Mouse (Mus musculus) midbrain, embryonic 15.5 days (tissue): ENCODE measurements around the gene Pax7. TPM values are rescaled to one million over a fixed set of nuclear protein-coding genes. Genes with fewer than 3 reads are reported as not detected.

Experiments used
- ATAC-seq: fragments of 200-750 bp; cut with Nextera tagmentation; replicated peaks from 2 replicates; pipeline ENCODE4 v1.8.0; 2017; ENCODE audit warnings: moderate TSS enrichment
- H3K27ac ChIP-seq: fragments of 300-500 bp; sonication (generic); 2 replicates; pipeline ENCODE4 v1.5.1; 2015; ENCODE audit warnings: mild to moderate bottlenecking, inconsistent platforms
- H3K27me3 ChIP-seq: fragments of 300-500 bp; sonication (generic); replicated peaks from 2 replicates; pipeline ENCODE4 v1.6.1; 2015; ENCODE audit warnings: inconsistent platforms
- H3K36me3 ChIP-seq: fragments of 300-500 bp; sonication (generic); replicated peaks from 2 replicates; pipeline ENCODE4 v1.6.1; 2015; ENCODE audit warnings: inconsistent platforms
- H3K4me1 ChIP-seq: fragments of 300-500 bp; sonication (generic); 2 replicates; pipeline ENCODE4 v1.6.1; 2015; ENCODE audit warnings: inconsistent platforms
- H3K4me2 ChIP-seq: fragments of 300-500 bp; sonication (generic); 2 replicates; pipeline ENCODE4 v1.6.1; 2015; ENCODE audit warnings: inconsistent platforms, mild to moderate bottlenecking, moderate library complexity
- H3K4me3 ChIP-seq: fragments of 300-500 bp; sonication (generic); 2 replicates; pipeline ENCODE4 v1.5.1; 2015; ENCODE audit warnings: mild to moderate bottlenecking, inconsistent platforms
- H3K9ac ChIP-seq: fragments of 300-500 bp; sonication (generic); 2 replicates; pipeline ENCODE4 v1.6.1; 2015; ENCODE audit warnings: mild to moderate bottlenecking, inconsistent platforms
- H3K9me3 ChIP-seq: fragments of 300-500 bp; sonication (generic); 2 replicates; pipeline ENCODE4 v1.6.1; 2016; ENCODE audit warnings: inconsistent platforms
- WGBS: fragments of 180-500 bp; shearing (Covaris S2); methylation state at CpG from one replicate; pipeline ENCODE4 v1.1.7; 2015; ENCODE audit warnings: mixed read lengths; 5-methylcytosine and 5-hydroxymethylcytosine counted together
- polyA plus RNA-seq: library from polyadenylated mRNA; unstranded; fragments of >200 nt; fragmentation: Nextera tagmentation; extraction: Ambion mirVana; gene quantifications from 2 replicates; pipeline ENCODE4 v1.2.1, GENCODE M21; 2015

The Pax7 gene
- polyA plus RNA-seq, 1 experiment from 2014 or later: 3.8 TPM

DNA sequence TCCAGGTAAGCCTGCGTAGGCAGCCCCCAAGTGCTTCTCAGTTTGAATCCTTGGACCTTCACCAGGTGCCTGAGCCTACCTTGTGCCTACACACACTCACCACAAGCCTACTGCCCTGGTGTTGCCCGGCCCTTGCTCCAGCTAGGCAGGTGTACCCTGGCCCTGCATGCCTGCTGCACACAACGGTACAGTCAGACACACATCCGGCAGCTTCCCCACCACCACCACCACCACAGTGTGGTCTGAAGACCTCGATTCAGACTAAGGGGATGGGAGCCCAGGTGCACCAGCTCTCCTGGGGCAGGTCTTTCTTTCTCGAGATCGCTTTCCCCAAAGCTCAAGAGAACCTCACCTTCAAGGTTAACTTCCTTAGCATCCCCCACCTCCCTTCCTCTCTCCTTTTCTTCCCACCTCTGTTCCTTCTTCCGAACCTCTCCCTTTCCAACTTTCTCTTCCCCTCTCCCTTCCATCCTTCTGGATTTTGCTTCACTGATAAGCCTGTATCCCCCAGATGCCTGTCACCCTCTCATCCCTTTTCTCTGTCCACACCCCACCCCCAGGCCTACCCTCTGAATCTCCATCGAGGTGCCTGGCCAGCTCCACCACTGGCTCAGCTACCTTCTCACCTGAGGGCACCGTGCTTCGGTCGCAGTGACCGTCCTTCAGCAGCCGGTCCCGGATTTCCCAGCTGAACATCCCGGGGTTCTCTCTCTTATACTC, 4.3 kb downstream of the Pax7 start:
- H3K4me2 ChIP-seq: peak overlapping the region; percentile 48
- peaks cover 50% of the 10 kb centered on the region for H3K27me3 ChIP-seq
- WGBS: 18% methylated on average over 16 of the region's 16 CpGs
- H3K4me3 ChIP-seq: peak overlapping the region; percentile 38
- H3K9me3 ChIP-seq: no peaks in the 10 kb centered on the region
- H3K36me3 ChIP-seq: no peaks in the 10 kb centered on the region
- peak overlapping the region; percentile 22; the same call in 1 of the 2 replicates for H3K27ac ChIP-seq
- no peak for ATAC-seq
- peaks cover 45% of the 10 kb centered on the region for H3K4me1 ChIP-seq
- H3K9ac ChIP-seq: peak overlapping the region; percentile 21; the same call in 1 of the 2 replicates

DNA sequence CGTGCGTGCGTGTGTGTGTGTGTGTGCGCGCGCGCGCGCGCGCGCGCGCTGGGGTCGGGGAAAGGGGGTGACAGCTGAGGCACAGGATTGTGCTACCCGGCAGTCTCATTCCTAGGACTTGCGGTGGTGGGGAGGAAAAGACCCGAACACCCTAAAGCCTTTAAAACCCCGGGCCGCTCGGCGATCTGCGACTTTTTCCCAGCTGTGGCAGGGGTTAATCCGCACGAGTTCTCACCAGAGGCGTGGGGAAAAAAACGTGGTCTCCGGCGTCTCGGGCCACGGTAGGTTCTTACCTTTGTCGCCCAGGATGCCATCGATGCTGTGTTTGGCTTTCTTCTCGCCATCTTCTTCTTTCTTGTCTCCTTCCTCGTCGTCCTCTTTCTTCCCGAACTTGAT, 5.0 kb downstream of the Pax7 start:
- H3K4me3 ChIP-seq: peak overlapping the region; percentile 38
- no peak for ATAC-seq
- 0 out of 2 replicates have a peak overlapping the region, but pooled peaks have one; percentile 21 for H3K9ac ChIP-seq
- H3K9me3 ChIP-seq: no peaks in the 10 kb centered on the region
- H3K4me2 ChIP-seq: peak overlapping the region; percentile 48
- peaks cover 54% of the 10 kb centered on the region for H3K27me3 ChIP-seq
- H3K36me3 ChIP-seq: no peaks in the 10 kb centered on the region
- peaks cover 45% of the 10 kb centered on the region for H3K4me1 ChIP-seq
- H3K27ac ChIP-seq: peak overlapping the region; percentile 22; the same call in 1 of the 2 replicates
- WGBS: under 1% methylated on average over 37 of the region's 37 CpGs

DNA sequence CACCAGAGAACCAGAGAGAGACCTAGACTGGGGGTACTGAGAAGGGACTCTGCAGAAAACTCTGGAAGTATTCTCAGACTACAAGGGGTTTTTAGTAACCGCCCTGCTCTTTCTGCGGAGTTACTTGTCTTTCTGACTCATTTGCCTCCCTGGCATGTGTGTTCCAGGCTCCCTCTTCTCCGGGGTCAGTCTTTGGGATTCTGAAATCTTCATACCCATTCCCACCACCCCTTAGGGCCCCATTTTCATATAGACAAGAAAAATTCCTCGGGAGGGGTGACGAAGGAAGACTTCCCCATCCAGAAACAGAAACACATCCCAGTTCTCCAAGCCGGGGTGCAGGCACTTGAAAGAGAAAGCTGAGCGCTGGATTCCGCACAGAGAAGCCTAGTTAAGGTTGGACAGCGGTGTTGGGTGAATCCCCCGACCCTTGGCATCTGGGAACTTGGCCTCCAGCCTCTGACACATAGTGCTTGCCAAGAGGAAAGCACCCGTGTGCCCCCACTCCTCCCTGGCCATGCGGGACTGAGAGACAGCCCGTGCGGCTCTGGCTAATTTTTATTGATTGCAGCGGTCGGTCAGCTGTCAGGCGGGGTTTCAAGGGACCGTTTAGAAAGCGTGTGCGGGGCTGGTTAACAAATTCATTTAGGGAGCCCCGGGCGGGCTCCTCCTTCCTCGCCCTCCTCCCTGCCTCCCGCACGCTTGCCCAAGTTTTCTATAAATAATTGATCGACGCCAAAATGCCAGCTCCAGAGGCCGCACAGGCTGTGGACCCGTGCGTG, 5.6 kb downstream of the Pax7 start:
- Histone ChIP-seq H3K27me3 (peaks cover 49% of the 10 kb centered on the region), H3K4me2 (peak overlapping the region; percentile 48), H3K9me3 (no peaks in the 10 kb centered on the region), H3K9ac (no peak overlapping the region), H3K4me1 (peaks cover 45% of the 10 kb centered on the region), H3K36me3 (no peaks in the 10 kb centered on the region), H3K4me3 (peak overlapping the region; percentile 38), H3K27ac (peak overlapping the region; percentile 31; the same call in 1 of the 2 replicates)
- 5% methylated on average over 30 of the region's 30 CpGs for WGBS
- ATAC-seq: no peak

DNA sequence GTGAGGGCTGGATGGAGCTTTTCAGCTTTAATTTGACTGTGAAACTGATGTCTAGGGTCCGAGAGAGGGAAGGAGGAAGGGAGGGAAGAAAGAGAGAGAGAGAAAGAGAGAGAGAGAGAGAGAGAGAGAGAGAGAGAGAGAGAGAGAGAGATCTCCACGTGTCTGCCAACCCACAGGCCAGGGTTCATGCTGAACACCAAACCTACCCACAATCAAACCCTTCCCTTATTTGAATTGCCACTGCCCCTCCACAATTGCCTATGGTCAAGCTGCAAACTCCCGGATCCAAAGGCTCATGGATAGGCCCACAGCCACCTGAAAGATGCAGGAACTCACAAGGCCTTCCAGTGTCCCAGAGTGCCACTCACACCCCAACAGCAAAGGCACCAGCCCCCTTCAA, 7.1 kb downstream of the Pax7 start:
- H3K9me3 ChIP-seq: no peaks in the 10 kb centered on the region
- no peaks in the 10 kb centered on the region for H3K36me3 ChIP-seq
- no peak overlapping the region for H3K9ac ChIP-seq
- peaks cover 48% of the 10 kb centered on the region for H3K4me1 ChIP-seq
- peak overlapping the region; percentile 77 for H3K27ac ChIP-seq
- no peak for ATAC-seq
- H3K4me3 ChIP-seq: peak overlapping the region; percentile 4; the same call in 1 of the 2 replicates
- peak overlapping the region; percentile 25 for H3K4me2 ChIP-seq
- H3K27me3 ChIP-seq: peaks cover 50% of the 10 kb centered on the region
- 0% methylated on average over 3 of the region's 3 CpGs for WGBS

DNA sequence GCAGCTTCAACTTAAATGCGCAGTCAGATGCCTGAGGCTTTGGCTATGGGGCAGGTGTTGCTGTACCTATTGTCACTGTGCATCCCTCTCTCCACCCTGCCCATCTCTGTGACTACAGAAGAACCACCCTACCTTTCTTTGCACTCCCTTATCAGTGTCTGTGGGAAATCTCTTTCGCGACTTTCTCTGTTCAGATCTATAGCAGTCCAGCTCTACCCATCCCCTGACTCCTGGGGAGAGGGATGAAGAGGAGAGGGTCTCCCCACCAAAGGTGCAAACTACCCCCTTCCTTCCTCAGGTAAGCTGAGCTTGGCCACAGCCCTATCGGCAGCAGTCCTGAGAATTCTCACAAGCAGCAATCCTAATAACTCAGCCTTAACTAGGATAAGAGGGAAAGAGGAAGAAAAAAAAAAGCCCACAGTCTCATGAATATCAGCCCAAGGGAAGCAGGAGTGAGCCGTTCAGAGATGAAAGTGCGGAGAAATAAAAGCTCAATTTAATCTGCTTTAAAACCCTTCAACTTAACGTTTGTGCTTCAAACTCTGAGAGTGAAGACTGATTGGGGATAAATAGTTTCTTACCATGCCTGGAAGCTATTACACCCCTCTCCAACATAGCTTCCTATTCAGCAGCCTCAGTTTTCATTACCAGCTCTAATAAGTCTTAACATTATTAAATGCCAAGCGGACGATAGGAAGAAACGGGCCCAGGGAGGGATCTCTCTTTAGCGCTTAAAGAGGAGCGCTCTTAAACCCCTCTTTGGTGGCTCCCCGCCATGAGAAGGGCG, 7.8 kb downstream of the Pax7 start:
- Histone ChIP-seq H3K36me3 (no peaks in the 10 kb centered on the region), H3K4me1 (peaks cover 53% of the 10 kb centered on the region), H3K27me3 (peaks cover 48% of the 10 kb centered on the region), H3K4me2 (peak overlapping the region; percentile 51), H3K9ac (no peak overlapping the region), H3K27ac (peak overlapping the region; percentile 77), H3K9me3 (no peaks in the 10 kb centered on the region), H3K4me3 (no peak overlapping the region)
- ATAC-seq: no peak
- 3% methylated on average over 14 of the region's 14 CpGs for WGBS

DNA sequence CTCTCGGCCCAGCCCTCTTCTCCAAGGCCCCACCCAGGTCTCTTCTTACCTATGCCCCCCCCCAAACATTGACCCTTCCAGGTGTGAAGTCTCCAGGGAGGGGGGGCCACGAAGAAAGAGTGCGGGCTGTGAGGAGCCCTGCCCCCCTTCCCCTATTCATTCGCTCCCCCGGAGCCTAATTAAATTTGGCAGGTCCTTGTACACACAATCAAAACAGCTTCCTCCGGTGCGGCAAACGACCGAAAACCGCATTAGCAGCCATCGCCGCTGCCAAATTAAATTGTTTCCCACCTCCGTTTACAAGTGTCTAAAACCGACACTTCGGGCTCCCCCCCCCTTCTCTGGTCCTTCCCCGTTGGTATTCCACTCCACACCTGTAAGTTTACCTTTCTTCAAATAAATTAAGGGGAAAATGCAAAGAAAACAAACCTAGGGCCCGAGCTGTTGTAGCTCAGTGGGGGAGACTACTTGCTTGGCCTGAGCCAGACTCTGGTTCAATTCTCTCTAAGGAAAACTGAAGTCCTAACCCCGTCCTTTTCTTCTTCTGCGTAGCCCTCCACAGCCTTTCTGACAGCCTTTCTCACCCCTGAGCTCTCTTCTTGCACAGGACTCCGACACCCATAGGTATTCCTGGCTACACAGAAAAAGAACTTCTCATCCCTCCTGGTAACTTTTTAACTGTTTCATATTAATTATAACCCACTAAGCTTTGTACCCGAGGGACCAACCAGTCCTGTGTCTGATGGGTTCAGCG, 8.6 kb downstream of the Pax7 start:
- peak overlapping the region; percentile 77 for H3K27ac ChIP-seq
- peak overlapping the region; percentile 17; the same call in 1 of the 2 replicates for H3K4me3 ChIP-seq
- no peak for ATAC-seq
- H3K9ac ChIP-seq: no peak overlapping the region
- peak overlapping the region; percentile 51 for H3K4me2 ChIP-seq
- no peaks in the 10 kb centered on the region for H3K9me3 ChIP-seq
- WGBS: under 1% methylated on average over 22 of the region's 22 CpGs
- peaks cover 53% of the 10 kb centered on the region for H3K4me1 ChIP-seq
- no peaks in the 10 kb centered on the region for H3K36me3 ChIP-seq
- H3K27me3 ChIP-seq: peaks cover 50% of the 10 kb centered on the region

DNA sequence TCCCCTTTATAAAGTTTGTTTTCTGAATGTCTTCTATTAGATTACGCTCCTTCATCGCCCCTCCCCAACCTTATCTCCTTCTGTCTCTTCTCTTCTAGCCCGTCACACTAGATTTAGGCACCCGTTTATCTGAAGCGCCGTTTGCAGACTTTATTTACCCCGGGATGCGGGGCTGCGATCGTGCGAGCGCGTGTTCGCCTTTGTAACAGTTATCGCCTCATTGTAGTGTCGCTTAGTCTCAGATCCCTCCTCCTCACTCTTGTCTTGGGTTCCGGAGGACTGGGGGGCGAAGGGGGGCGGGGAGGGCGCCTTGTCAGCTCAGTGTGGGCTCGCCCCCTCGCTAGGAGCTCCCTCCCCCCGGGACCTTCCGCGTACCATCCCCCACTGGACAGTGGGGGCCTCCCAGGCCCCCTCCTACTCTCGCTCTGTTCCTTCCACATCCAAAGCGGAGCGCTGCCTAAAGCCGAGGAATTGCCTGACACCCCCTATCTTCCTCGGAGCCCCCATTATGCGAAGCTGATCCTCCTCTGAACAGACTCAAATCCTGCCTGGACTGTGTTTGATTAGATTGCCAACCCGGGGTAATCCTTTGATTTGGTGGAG, 9.4 kb downstream of the Pax7 start:
- peaks cover 53% of the 10 kb centered on the region for H3K4me1 ChIP-seq
- under 1% methylated on average over 32 of the region's 32 CpGs for WGBS
- peak overlapping the region; percentile 51 for H3K4me2 ChIP-seq
- H3K4me3 ChIP-seq: peak overlapping the region; percentile 17
- no peaks in the 10 kb centered on the region for H3K9me3 ChIP-seq
- peaks cover 57% of the 10 kb centered on the region for H3K27me3 ChIP-seq
- H3K9ac ChIP-seq: no peak overlapping the region
- ATAC-seq: peak; percentile 57; the same call in 1 of the 2 replicates
- no peaks in the 10 kb centered on the region for H3K36me3 ChIP-seq
- peak overlapping the region; percentile 77 for H3K27ac ChIP-seq

DNA sequence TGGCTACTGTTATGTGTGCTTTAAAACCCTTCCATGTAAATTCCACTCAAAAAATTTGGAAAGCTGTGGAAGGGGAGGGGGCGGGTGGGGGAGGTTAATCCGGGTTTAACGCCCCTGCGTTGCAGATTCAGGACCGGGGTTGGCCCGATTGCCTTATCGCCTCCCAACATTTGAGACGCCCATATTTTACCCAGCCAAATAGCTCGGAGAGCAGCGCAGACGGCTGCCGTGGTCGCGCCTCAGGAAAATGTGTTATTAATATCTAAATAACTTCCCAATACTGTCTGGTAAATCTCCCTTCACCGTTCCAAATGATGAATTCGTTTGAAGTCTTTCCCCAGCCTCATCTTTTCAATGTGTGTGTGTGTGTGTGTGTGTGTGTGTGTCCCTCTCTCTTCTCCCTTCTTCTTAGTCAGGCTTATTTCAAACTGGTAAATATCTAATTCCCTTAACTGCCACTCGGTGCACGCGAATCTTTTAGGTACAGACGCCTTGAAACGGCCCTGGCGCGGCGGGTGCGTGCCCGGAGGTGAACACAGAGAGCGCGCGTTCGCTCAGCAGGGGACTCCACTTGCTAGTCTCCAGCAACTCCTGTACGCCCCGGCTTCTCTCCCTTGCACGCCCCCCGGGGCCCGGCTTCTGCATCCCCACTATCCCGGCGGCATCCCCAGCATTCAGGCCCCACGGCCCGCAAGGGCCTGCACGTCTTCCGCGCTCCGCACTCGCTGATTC, 10.0 kb downstream of the Pax7 start:
- Histone ChIP-seq H3K4me3 (peak overlapping the region; percentile 17; the same call in 1 of the 2 replicates), H3K9me3 (no peaks in the 10 kb centered on the region), H3K9ac (no peak overlapping the region), H3K36me3 (no peaks in the 10 kb centered on the region), H3K27ac (peak overlapping the region; percentile 77), H3K27me3 (peaks cover 56% of the 10 kb centered on the region), H3K4me2 (peak overlapping the region; percentile 51), H3K4me1 (peaks cover 53% of the 10 kb centered on the region)
- WGBS: under 1% methylated on average over 44 of the region's 44 CpGs
- no peak for ATAC-seq

DNA sequence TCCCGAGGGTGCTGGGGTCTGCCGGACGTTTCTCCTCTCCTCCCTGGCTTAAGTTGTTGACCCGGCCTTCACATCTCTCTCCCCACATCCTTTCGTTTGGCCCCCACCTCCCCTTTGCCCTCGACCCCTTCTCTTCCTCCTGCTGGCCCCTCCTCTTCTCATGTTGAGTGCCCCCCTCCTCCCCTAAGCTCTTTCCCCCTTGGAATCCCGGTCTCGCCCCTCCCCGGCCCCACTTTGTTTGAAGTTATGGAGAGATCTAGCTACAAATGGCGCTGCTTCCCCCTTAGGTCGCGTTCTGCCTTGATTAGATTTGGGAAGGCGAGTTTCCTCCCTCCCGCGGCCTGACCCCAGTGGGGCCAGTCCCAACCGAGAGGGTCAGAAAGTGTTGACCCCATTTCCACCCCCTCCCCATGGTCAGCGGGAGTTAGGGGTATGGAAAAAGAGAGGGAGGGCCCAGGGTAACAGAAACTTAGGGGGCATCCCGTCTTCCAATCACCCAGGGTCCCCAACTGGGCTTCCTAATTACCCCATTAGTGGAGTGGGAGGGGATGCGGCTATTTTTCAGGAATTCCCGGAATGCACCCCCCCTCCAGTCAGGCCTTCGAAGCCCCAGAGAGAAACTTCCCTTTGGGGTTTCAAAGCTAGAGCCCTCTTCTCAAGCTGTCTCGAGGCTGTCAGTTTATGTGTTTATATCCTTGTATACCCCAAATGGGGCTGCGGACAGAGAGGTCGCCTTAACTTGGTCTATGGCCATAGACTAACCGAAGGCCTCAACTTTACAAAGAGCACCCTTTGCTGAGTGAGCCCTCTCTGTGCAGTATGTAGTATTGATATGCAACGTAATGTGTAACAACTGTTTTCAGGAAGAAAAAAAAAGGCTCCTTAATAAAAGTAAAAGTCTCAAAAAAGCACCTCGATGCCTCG, 10.9 kb downstream of the Pax7 start:
- Histone ChIP-seq H3K9me3 (no peaks in the 10 kb centered on the region), H3K27ac (peak overlapping the region; percentile 77), H3K4me2 (peak overlapping the region; percentile 51), H3K4me1 (peaks cover 54% of the 10 kb centered on the region), H3K36me3 (no peaks in the 10 kb centered on the region), H3K27me3 (peaks cover 61% of the 10 kb centered on the region), H3K9ac (no peak overlapping the region), H3K4me3 (0 out of 2 replicates have a peak overlapping the region, but pooled peaks have one; percentile 31)
- WGBS: 2% methylated on average over 28 of the region's 28 CpGs
- ATAC-seq: no peak
